In genomic region chr13:93130674-93131073, GRCm38 (mm10) we compare ENCODE assay signal across 28 mouse cellular contexts. TPM values are rescaled to one million over a fixed set of nuclear protein-coding genes. Genes with fewer than 3 reads are reported as not detected.
DNase-seq lines count a peak whose midpoint lies in the region; ATAC-seq lines count a peak whose summit lies in the region.
"Had no signal": no experiment of that assay in that cellular context is flagged by ENCODE, and none has a peak within 500 bp of the region (broad histone marks: within the 10 kb centered on the region; RNA-seq: fewer than 3 reads in every experiment).

No protein-coding gene starts in this region.

- no peak for DNase-seq in frontal cortex, postnatal 25 days (ENCODE audit: low spot score in 2 of 2)
- peak; percentile 71 for DNase-seq in heart, embryonic 10.5 days (ENCODE audit: low spot score)
- DNase-seq in heart, adult 18-20 months, result no peak
- peak; percentile 61 for DNase-seq in midbrain, embryonic 11.5 days (ENCODE audit: low spot score, missing footprints)
- DNase-seq in midbrain, embryonic 14.5 days, result no peak
- DNase-seq: adrenal gland, adult 8-10 months; adrenal gland, postnatal 14 days; adrenal gland, postnatal 36 days; B cell, adult 2 months; cerebellum, adult 11-12 months; cerebellum, adult 2 months; cerebellum, adult 9-10 months; cerebellum, postnatal 10 days; cerebellum, postnatal 25 days; embryo, embryonic 11 days had no signal

- no peak overlapping the region for H3K4me2 ChIP-seq in midbrain, embryonic 11.5 days
- H3K4me2 ChIP-seq in midbrain, embryonic 14.5 days (ENCODE audit: low read length), result no peak overlapping the region
- H3K4me2 ChIP-seq: embryonic facial prominence, embryonic 13.5 days; embryonic facial prominence, embryonic 15.5 days; forebrain, embryonic 12.5 days had no signal

- no peaks in the 10 kb centered on the region for H3K9me3 ChIP-seq in heart, embryonic 10.5 days
- no peaks in the 10 kb centered on the region for H3K9me3 ChIP-seq in midbrain, embryonic 11.5 days (ENCODE audit: control insufficient read depth, low read length)
- no peaks in the 10 kb centered on the region for H3K9me3 ChIP-seq in midbrain, embryonic 14.5 days (ENCODE audit: control insufficient read depth, low read length)
- H3K9me3 ChIP-seq: embryonic facial prominence, embryonic 13.5 days; embryonic facial prominence, embryonic 15.5 days; forebrain, embryonic 10.5 days; forebrain, embryonic 12.5 days; G1E had no signal

- H3K27me3 ChIP-seq in heart, embryonic 10.5 days (ENCODE audit: insufficient read depth, poor library complexity, severe bottlenecking), result no peaks in the 10 kb centered on the region
- no peaks in the 10 kb centered on the region for H3K27me3 ChIP-seq in midbrain, embryonic 11.5 days (ENCODE audit: control insufficient read depth, insufficient read depth, low read length)
- no peaks in the 10 kb centered on the region for H3K27me3 ChIP-seq in midbrain, embryonic 14.5 days (ENCODE audit: control insufficient read depth, insufficient read depth, low read length)
- H3K27me3 ChIP-seq: CH12.LX; embryonic facial prominence, embryonic 13.5 days; embryonic facial prominence, embryonic 15.5 days; forebrain, embryonic 12.5 days; Patski had no signal

- WGBS in heart, embryonic 10.5 days, result 43% methylated on average over 3 of the region's 3 CpGs
- 91% methylated on average over 3 of the region's 3 CpGs for WGBS in midbrain, embryonic 11.5 days
- 91% methylated on average over 3 of the region's 3 CpGs for WGBS in midbrain, embryonic 14.5 days

- no peak overlapping the region for H3K27ac ChIP-seq in heart, embryonic 10.5 days
- H3K27ac ChIP-seq in midbrain, embryonic 11.5 days (ENCODE audit: low read depth, low read length), result no peak overlapping the region
- H3K27ac ChIP-seq in midbrain, embryonic 14.5 days (replicated peaks; ENCODE audit: low read depth, low read length), result no peak overlapping the region
- H3K27ac ChIP-seq: embryonic facial prominence, embryonic 13.5 days; embryonic facial prominence, embryonic 15.5 days; forebrain, embryonic 10.5 days; forebrain, embryonic 12.5 days had no signal

- peaks cover 15% of the 10 kb centered on the region for H3K4me1 ChIP-seq in heart, embryonic 10.5 days
- H3K4me1 ChIP-seq in midbrain, embryonic 11.5 days (ENCODE audit: control insufficient read depth, insufficient read depth, low read length), result peaks cover 4% of the 10 kb centered on the region; the same call in 1 of the 2 replicates
- H3K4me1 ChIP-seq in midbrain, embryonic 14.5 days (ENCODE audit: control insufficient read depth, insufficient read depth, low read length), result 0 out of 2 replicates have a peak, but pooled peaks cover 2% of the 10 kb centered on the region

- H3K36me3 ChIP-seq in heart, embryonic 10.5 days, result no peaks in the 10 kb centered on the region
- no peaks in the 10 kb centered on the region for H3K36me3 ChIP-seq in midbrain, embryonic 11.5 days (ENCODE audit: control insufficient read depth, insufficient read depth, low read length)
- no peaks in the 10 kb centered on the region for H3K36me3 ChIP-seq in midbrain, embryonic 14.5 days (ENCODE audit: control insufficient read depth, insufficient read depth, low read length)
- H3K36me3 ChIP-seq: embryonic facial prominence, embryonic 13.5 days; embryonic facial prominence, embryonic 15.5 days; forebrain, embryonic 10.5 days; forebrain, embryonic 12.5 days; G1E had no signal

- no peak overlapping the region for H3K9ac ChIP-seq in midbrain, embryonic 11.5 days (ENCODE audit: low read length)
- no peak overlapping the region for H3K9ac ChIP-seq in midbrain, embryonic 14.5 days (replicated peaks; ENCODE audit: low read length)
- H3K9ac ChIP-seq: embryonic facial prominence, embryonic 13.5 days; embryonic facial prominence, embryonic 15.5 days; forebrain, embryonic 12.5 days had no signal

- ATAC-seq in frontal cortex, adult (ENCODE audit: low TSS enrichment), result peak; percentile 44; the same call in 1 of the 2 replicates
- ATAC-seq in midbrain, embryonic 11.5 days (ENCODE audit: low FRiP score), result no peak
- no peak for ATAC-seq in midbrain, embryonic 14.5 days (ENCODE audit: low FRiP score, low TSS enrichment)
- ATAC-seq: activated CD4-positive, CD25-positive, alpha-beta regulatory T cell, adult 4 months; CD4-positive, CD25-positive, alpha-beta regulatory T cell, adult 4 months; forebrain, embryonic 14.5 days; forebrain, embryonic 16.5 days; Patski had no signal

- no peak overlapping the region for H3K4me3 ChIP-seq in heart, embryonic 10.5 days
- no peak overlapping the region for H3K4me3 ChIP-seq in midbrain, embryonic 11.5 days (ENCODE audit: low read depth, low read length)
- no peak overlapping the region for H3K4me3 ChIP-seq in midbrain, embryonic 14.5 days (replicated peaks; ENCODE audit: low read depth, low read length)
- H3K4me3 ChIP-seq: embryonic facial prominence, embryonic 13.5 days; embryonic facial prominence, embryonic 15.5 days; erythroblast, embryonic 14.5 days; forebrain, embryonic 10.5 days; forebrain, embryonic 12.5 days had no signal

RNA-seq across cellular contexts. Expression of gene Cmya5, which starts 13.8 kb away (rescaled TPM):
- polyA plus RNA-seq in heart, embryonic 10.5 days (2016; fragmentation: Nextera tagmentation; extraction: Ambion mirVana), result 1.4 and 2.5 TPM in 2 replicates
- 100 to 1,000 TPM; 336 to 366 TPM for total RNA-seq in heart, adult 18-20 months (2021)
- 0.04 TPM in 1 of 2 replicates, not detected in the other for polyA plus RNA-seq in midbrain, embryonic 11.5 days (2014; fragmentation: Nextera tagmentation; extraction: Ambion mirVana)
- 0.19 and 0.34 TPM in 2 replicates for polyA plus RNA-seq in midbrain, embryonic 14.5 days (2014; fragmentation: Nextera tagmentation; extraction: Ambion mirVana)
- polyA plus RNA-seq: erythroblast, embryonic 14.5 days; G1E; Patski had no signal

Comparison
In these comparisons a context has a peak if more than half of its experiments do, and no peak if none do; other contexts are left out.
1. DNase-seq: peak in heart, embryonic 10.5 days (single experiment) and midbrain, embryonic 11.5 days (single experiment); none in frontal cortex, postnatal 25 days (0 of 2), heart, adult 18-20 months (0 of 2) and midbrain, embryonic 14.5 days (single experiment).